Mouse (Mus musculus): Measurements from ENCODE around the gene 1190002N15Rik.

- TF ChIP-seq CTCF (conservative IDR thresholded peaks at IDR 0.05; ENCODE audit: low read length) (no peak), NANOG (IDR thresholded peaks at IDR 0.05; ENCODE audit: borderline replicate concordance, low read length) (no peak), POU5F1 (IDR thresholded peaks at IDR 0.05; ENCODE audit: borderline replicate concordance, low read length) (no peak)
These were observed 902 bp upstream of the 1190002N15Rik start for GRCm38 (mm10) chr9:94538823-94539143.

Data from E14TG2a.4 (cell line).